Comparison of ENCODE assay signal across 10 mouse cellular contexts in genomic region chr9:13484267-13485240, GRCm38 (mm10). TPM values are rescaled to one million over a fixed set of nuclear protein-coding genes. Genes with fewer than 3 reads are reported as not detected.
DNase-seq lines count a peak whose midpoint lies in the region; ATAC-seq and TF ChIP-seq lines count a peak whose summit lies in the region.
"Had no signal": no experiment of that assay in that cellular context is flagged by ENCODE, and none has a peak within 500 bp of the region (broad histone marks: within the 10 kb centered on the region; RNA-seq: fewer than 3 reads in every experiment).

No protein-coding gene starts in this region.

- no peak for ATAC-seq in kidney, embryonic 14.5 days (ENCODE audit: low FRiP score, low TSS enrichment)
- ATAC-seq in lung, embryonic 15.5 days (ENCODE audit: borderline replicate concordance, extremely low read depth, low FRiP score, low TSS enrichment) = peak; percentile 58; the same call in 1 of the 2 replicates

- peak overlapping the region; percentile 55; the same call in 1 of the 2 replicates for H3K27ac ChIP-seq in kidney, embryonic 14.5 days (ENCODE audit: low read depth, low read length)
- peak overlapping the region; percentile 58; the same call in 1 of the 2 replicates for H3K27ac ChIP-seq in bone marrow, adult 2 months (ENCODE audit: control insufficient read depth, insufficient read depth, low read depth, low read length, poor library complexity)
- H3K27ac ChIP-seq in lung, embryonic 15.5 days = peak overlapping the region; percentile 76

- H3K36me3 ChIP-seq in kidney, embryonic 14.5 days (ENCODE audit: control insufficient read depth, insufficient read depth, low read length) = no peaks in the 10 kb centered on the region
- no peaks in the 10 kb centered on the region for H3K36me3 ChIP-seq in lung, embryonic 15.5 days

- H3K4me2 ChIP-seq in kidney, embryonic 14.5 days (replicated peaks; ENCODE audit: low read depth, low read length) = no peak overlapping the region; the same call in 1 of the 2 replicates
- H3K4me2 ChIP-seq in lung, embryonic 15.5 days = peak overlapping the region; percentile 33

- no peak overlapping the region for H3K4me3 ChIP-seq in kidney, embryonic 14.5 days (ENCODE audit: low read length)
- H3K4me3 ChIP-seq in bone marrow, adult 2 months (replicated peaks; ENCODE audit: control insufficient read depth, low read depth, low read length) = no peak overlapping the region
- no peak overlapping the region for H3K4me3 ChIP-seq in lung, embryonic 15.5 days

- no peaks in the 10 kb centered on the region for H3K27me3 ChIP-seq in kidney, embryonic 14.5 days (ENCODE audit: control insufficient read depth, insufficient read depth, low read length)
- H3K27me3 ChIP-seq in lung, embryonic 15.5 days = no peaks in the 10 kb centered on the region

- no peak for TF ChIP-seq CTCF in bone marrow, adult 2 months (IDR thresholded peaks at IDR 0.05; ENCODE audit: control insufficient read depth, insufficient read depth, low read length)

- no peak for DNase-seq in kidney, adult 11 months
- DNase-seq in A20 (ENCODE audit: low read depth, low spot score) = peak; percentile 62
- DNase-seq in adrenal gland, adult 18-20 months (ENCODE audit: low spot score in 2 of 2) = no peak
- DNase-seq in ovary, postnatal 14 days (ENCODE audit: low spot score) = no peak
- no peak for DNase-seq in cerebellum, adult 11 months

- 0 out of 2 replicates have a peak overlapping the region, but pooled peaks have one; percentile 4 for H3K9ac ChIP-seq in kidney, embryonic 14.5 days (ENCODE audit: low read depth, low read length)
- no peak overlapping the region for H3K9ac ChIP-seq in lung, embryonic 15.5 days

- 59% methylated on average over 12 of the region's 12 CpGs for WGBS in kidney, embryonic 14.5 days
- WGBS in bone marrow, adult 2 months = 41% methylated on average over 12 of the region's 12 CpGs
- 36% methylated on average over 12 of the region's 12 CpGs for WGBS in lung, embryonic 15.5 days

- H3K4me1 ChIP-seq in kidney, embryonic 14.5 days (ENCODE audit: control insufficient read depth, insufficient read depth, low read length) = peaks cover 23% of the 10 kb centered on the region
- no peaks in the 10 kb centered on the region; the same call in 1 of the 2 replicates for H3K4me1 ChIP-seq in bone marrow, adult 2 months (ENCODE audit: control insufficient read depth, insufficient read depth, low read length)
- H3K4me1 ChIP-seq in lung, embryonic 15.5 days = peaks cover 40% of the 10 kb centered on the region

- H3K9me3 ChIP-seq in kidney, embryonic 14.5 days (ENCODE audit: control insufficient read depth, low read length) = no peaks in the 10 kb centered on the region
- no peaks in the 10 kb centered on the region for H3K9me3 ChIP-seq in lung, embryonic 15.5 days

- no peak for TF ChIP-seq POLR2A in bone marrow, adult 2 months (IDR thresholded peaks at IDR 0.05; ENCODE audit: borderline replicate concordance, control insufficient read depth, low read depth, low read length)

RNA-seq across cellular contexts. Expression of gene Gm17571, which starts 38.0 kb away (rescaled TPM):
- polyA plus RNA-seq in kidney, embryonic 14.5 days (2014; fragmentation: Nextera tagmentation; extraction: Ambion mirVana) = not detected in 2 replicates
- not detected in 2 replicates for polyA plus RNA-seq in bone marrow, adult 2 months (2011; ENCODE audit: insufficient read depth, insufficient read length, low replicate concordance, missing spikeins)
- not detected in 2 replicates for polyA plus RNA-seq in lung, embryonic 15.5 days (2015; fragmentation: Nextera tagmentation; extraction: Ambion mirVana)
- total RNA-seq in adrenal gland, adult 18-20 months (2021) = not detected
- total RNA-seq: left cerebral cortex, postnatal 10 days; neutrophil, adult 5-6 weeks had no signal
